Mouse (Mus musculus) hindbrain, embryonic 13.5 days (tissue): ENCODE data around the gene Egfr. TPM values are rescaled to one million over a fixed set of nuclear protein-coding genes. Genes with fewer than 3 reads are reported as not detected.

Experiments
- ATAC-seq: fragments of 200-750 bp; cut with Nextera tagmentation; 2 replicates; pipeline ENCODE4 v1.8.0; 2017; ENCODE audit warnings: moderate TSS enrichment; ENCODE audit not compliant: low FRiP score
- H3K27ac ChIP-seq: fragments of 300-500 bp; sonication (generic); 2 replicates; pipeline ENCODE4 v1.5.1; 2015; ENCODE audit warnings: inconsistent platforms, mild to moderate bottlenecking, moderate library complexity
- H3K27me3 ChIP-seq: fragments of 300-500 bp; sonication (generic); 2 replicates; pipeline ENCODE4 v1.6.1; 2015; ENCODE audit warnings: mild to moderate bottlenecking, inconsistent platforms
- H3K36me3 ChIP-seq: fragments of 300-500 bp; sonication (generic); 2 replicates; pipeline ENCODE4 v1.6.1; 2015; ENCODE audit warnings: mild to moderate bottlenecking, inconsistent platforms
- H3K4me1 ChIP-seq: fragments of 300-500 bp; sonication (generic); replicated peaks from 2 replicates; pipeline ENCODE4 v1.6.1; 2015; ENCODE audit warnings: inconsistent platforms
- H3K4me2 ChIP-seq: fragments of 300-500 bp; sonication (generic); 2 replicates; pipeline ENCODE4 v1.6.1; 2015; ENCODE audit warnings: inconsistent platforms, mild to moderate bottlenecking, moderate library complexity
- H3K4me3 ChIP-seq: fragments of 300-500 bp; sonication (generic); 2 replicates; pipeline ENCODE4 v1.5.1; 2015; ENCODE audit warnings: mild to moderate bottlenecking, inconsistent platforms
- H3K9ac ChIP-seq: fragments of 300-500 bp; sonication (generic); 2 replicates; pipeline ENCODE4 v1.6.1; 2015; ENCODE audit warnings: mild to moderate bottlenecking, inconsistent platforms
- H3K9me3 ChIP-seq: fragments of 300-500 bp; sonication (generic); 2 replicates; pipeline ENCODE4 v1.6.1; 2016; ENCODE audit warnings: inconsistent platforms
- WGBS: fragments of 180-500 bp; shearing (Covaris S2); methylation state at CpG from one replicate; pipeline ENCODE4 v1.1.7; 2015; 5-methylcytosine and 5-hydroxymethylcytosine counted together
- polyA plus RNA-seq: library from polyadenylated mRNA; unstranded; fragments of >200 nt; fragmentation: Nextera tagmentation; extraction: Ambion mirVana; gene quantifications from 2 replicates; pipeline ENCODE4 v1.2.1, GENCODE M21; 2015

Egfr gene
- polyA plus RNA-seq: 3.5 and 3.9 TPM in 2 replicates

DNA sequence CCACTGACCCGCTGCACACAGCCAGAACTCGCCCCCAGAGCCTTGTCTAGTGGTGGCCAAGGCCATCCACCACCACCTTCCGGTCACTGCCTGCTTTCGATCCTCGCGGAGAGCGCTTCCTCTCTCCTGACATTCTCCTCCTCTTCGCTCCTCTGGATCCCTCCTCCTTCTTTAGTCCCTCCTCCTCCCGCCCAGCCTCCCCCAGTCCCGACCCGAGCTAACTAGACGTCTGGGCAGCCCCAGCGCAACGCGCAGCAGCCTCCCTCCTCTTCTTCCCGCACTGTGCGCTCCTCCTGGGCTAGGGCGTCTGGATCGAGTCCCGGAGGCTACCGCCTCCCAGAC, at the start of gene Egfr:
Gene Egfr (plus strand): TSS at position 197 of the 342 bp plus-strand sequence.
- H3K4me2 ChIP-seq: peak within 1 kb of the TSS; percentile 99
- peak; percentile 88 for ATAC-seq
- no peaks in the 10 kb centered on the region for H3K9me3 ChIP-seq
- H3K36me3 ChIP-seq: no peaks in the 10 kb centered on the region
- H3K4me1 ChIP-seq: peaks cover 15% of the 10 kb centered on the region
- peak within 1 kb of the TSS; percentile 60 for H3K4me3 ChIP-seq
- WGBS: under 1% methylated on average over 21 of the region's 21 CpGs
- H3K9ac ChIP-seq: peak within 1 kb of the TSS; percentile 70
- H3K27ac ChIP-seq: no peak within 1 kb of the TSS
- H3K27me3 ChIP-seq: peaks cover 47% of the 10 kb centered on the region

- Histone ChIP-seq H3K4me2 (no peak overlapping the region), H3K36me3 (no peaks in the 10 kb centered on the region), H3K27me3 (no peaks in the 10 kb centered on the region), H3K27ac (no peak overlapping the region), H3K4me1 (no peaks in the 10 kb centered on the region), H3K9me3 (no peaks in the 10 kb centered on the region), H3K4me3 (no peak overlapping the region), H3K9ac (no peak overlapping the region)
- WGBS: 94% methylated on average over 3 of the region's 3 CpGs
- no peak for ATAC-seq
These were observed 48.8 kb upstream of the Egfr start for GRCm38 (mm10) chr11:16703221-16703620.

DNA sequence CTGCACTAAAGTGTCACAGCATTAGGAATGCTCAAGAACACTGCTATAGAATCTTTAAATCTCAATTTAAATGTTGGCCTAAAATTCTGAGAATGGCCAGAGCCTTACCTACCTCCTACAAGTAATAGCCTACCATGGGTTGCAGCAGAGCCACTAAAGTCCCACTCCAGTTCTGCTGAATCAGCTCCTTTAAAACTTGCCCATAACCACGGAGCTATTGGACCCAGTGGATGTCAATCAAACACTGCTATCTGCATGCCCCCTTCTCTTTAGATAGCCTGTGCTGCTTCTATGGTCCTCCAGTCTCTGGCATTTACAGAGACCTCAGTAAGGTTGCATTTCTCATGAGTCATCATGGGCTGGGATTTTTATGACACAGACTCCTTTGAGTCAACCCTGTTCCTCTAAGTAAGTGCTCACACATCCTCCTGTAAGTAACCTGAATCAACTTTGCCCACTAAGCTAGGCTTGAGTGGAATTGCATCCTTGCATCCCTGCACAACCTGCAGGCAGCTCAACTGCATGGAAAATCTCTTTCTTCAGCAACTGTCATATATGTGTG, 16.8 kb upstream of the Egfr start:
- H3K9me3 ChIP-seq: no peaks in the 10 kb centered on the region
- H3K4me2 ChIP-seq: no peak overlapping the region
- H3K4me3 ChIP-seq: no peak overlapping the region
- no peak overlapping the region for H3K9ac ChIP-seq
- H3K4me1 ChIP-seq: no peaks in the 10 kb centered on the region
- WGBS: 63% methylated on average over 1 of the region's 1 CpGs
- no peaks in the 10 kb centered on the region for H3K36me3 ChIP-seq
- H3K27ac ChIP-seq: no peak overlapping the region
- H3K27me3 ChIP-seq: no peaks in the 10 kb centered on the region
- no peak for ATAC-seq

- H3K36me3 ChIP-seq: no peaks in the 10 kb centered on the region
- H3K27me3 ChIP-seq: no peaks in the 10 kb centered on the region
- no peak for ATAC-seq
- no peak overlapping the region for H3K9ac ChIP-seq
- H3K4me3 ChIP-seq: no peak overlapping the region
- H3K4me2 ChIP-seq: no peak overlapping the region
- no peaks in the 10 kb centered on the region for H3K4me1 ChIP-seq
- no peaks in the 10 kb centered on the region for H3K9me3 ChIP-seq
- WGBS: 84% methylated on average over 2 of the region's 2 CpGs
- no peak overlapping the region for H3K27ac ChIP-seq
These were observed 14.7 kb upstream of the Egfr start for GRCm38 (mm10) chr11:16737323-16737722.

- Histone ChIP-seq H3K9me3 (no peaks in the 10 kb centered on the region), H3K27ac (no peak overlapping the region), H3K27me3 (no peaks in the 10 kb centered on the region), H3K4me3 (no peak overlapping the region), H3K36me3 (no peaks in the 10 kb centered on the region), H3K4me2 (no peak overlapping the region), H3K9ac (no peak overlapping the region), H3K4me1 (no peaks in the 10 kb centered on the region)
- 83% methylated on average over 2 of the region's 2 CpGs for WGBS
- ATAC-seq: no peak
These were observed 13.3 kb upstream of the Egfr start for GRCm38 (mm10) chr11:16738691-16739090.

DNA sequence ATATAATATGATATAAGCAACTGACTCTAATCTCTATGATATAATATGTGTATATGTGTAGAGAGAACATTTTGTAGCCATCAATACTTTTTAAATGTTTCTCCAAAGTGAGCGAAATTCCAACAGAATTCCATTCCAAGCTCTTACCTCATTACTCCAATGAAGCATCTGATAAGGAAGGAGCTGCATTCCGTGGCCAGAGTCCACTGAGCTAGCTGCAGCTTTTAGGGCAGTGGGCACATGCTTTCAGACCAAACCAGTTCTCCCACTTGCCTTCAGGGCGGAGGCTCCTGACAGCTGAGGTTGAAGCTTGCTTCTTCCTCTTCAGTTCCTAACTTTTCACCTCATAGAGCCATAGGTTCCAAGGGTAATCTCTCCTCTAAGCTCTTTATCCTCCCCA, 12.8 kb upstream of the Egfr start:
- no peak overlapping the region for H3K9ac ChIP-seq
- H3K4me3 ChIP-seq: no peak overlapping the region
- H3K4me1 ChIP-seq: no peaks in the 10 kb centered on the region
- ATAC-seq: no peak
- no peaks in the 10 kb centered on the region for H3K9me3 ChIP-seq
- WGBS: 91% methylated on average over 3 of the region's 3 CpGs
- H3K36me3 ChIP-seq: no peaks in the 10 kb centered on the region
- H3K27ac ChIP-seq: no peak overlapping the region
- H3K27me3 ChIP-seq: no peaks in the 10 kb centered on the region
- H3K4me2 ChIP-seq: no peak overlapping the region

DNA sequence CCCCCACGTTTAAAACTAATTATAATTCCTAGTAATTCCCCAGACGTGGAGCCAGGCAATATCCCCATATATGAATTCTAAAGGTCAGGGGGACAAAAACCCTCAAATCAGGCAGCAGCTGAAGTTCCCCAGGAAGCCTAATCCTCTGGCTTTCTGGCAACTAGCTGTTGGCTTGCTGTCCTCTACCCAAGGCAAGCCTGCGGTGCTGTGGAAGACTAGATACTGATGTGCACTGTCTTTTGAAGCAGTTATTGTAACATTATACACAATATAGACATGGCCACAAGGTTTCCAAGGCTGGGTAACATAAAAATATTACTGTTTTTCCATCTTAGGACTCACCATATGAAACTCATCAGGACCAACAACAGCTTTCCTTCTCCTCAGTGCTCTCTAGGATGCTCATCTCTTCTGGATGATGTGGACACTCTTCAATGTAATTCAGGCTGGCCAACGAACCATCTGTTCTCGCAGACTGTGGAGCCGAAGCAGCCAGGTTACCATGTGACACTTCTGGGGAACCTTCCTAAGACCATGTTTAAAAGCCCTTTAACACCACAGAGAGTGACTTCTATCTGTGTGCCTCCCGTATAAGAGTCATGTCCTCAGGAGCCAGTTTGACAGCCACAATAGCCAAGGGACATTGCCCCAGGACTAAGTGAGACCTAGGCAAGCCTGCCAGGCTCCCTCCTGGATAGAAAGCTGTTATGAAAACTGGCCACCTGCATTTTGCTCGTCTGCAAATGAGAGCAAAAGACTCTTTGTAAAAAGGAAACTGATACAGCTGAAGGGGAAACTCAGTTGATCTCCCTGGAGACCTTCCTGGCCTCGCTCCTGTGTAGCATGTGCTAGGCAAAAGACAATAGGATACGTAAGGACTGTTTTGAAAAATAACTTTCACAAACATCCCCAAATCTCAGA, 11.1 kb upstream of the Egfr start:
- no peak overlapping the region for H3K9ac ChIP-seq
- ATAC-seq: no peak
- H3K4me1 ChIP-seq: no peaks in the 10 kb centered on the region
- H3K9me3 ChIP-seq: no peaks in the 10 kb centered on the region
- no peak overlapping the region for H3K27ac ChIP-seq
- H3K36me3 ChIP-seq: no peaks in the 10 kb centered on the region
- H3K4me2 ChIP-seq: no peak overlapping the region
- WGBS: 77% methylated on average over 10 of the region's 10 CpGs
- no peaks in the 10 kb centered on the region for H3K27me3 ChIP-seq
- H3K4me3 ChIP-seq: no peak overlapping the region

GRCm38 (mm10) chr11:16742251-16742650, 9.8 kb upstream of the Egfr start:
- ATAC-seq: no peak
- H3K9ac ChIP-seq: no peak overlapping the region
- no peak overlapping the region for H3K27ac ChIP-seq
- no peak overlapping the region for H3K4me2 ChIP-seq
- 79% methylated on average over 4 of the region's 4 CpGs for WGBS
- H3K36me3 ChIP-seq: no peaks in the 10 kb centered on the region
- no peaks in the 10 kb centered on the region for H3K9me3 ChIP-seq
- H3K4me3 ChIP-seq: no peak overlapping the region
- H3K27me3 ChIP-seq: no peaks in the 10 kb centered on the region
- no peaks in the 10 kb centered on the region for H3K4me1 ChIP-seq

DNA sequence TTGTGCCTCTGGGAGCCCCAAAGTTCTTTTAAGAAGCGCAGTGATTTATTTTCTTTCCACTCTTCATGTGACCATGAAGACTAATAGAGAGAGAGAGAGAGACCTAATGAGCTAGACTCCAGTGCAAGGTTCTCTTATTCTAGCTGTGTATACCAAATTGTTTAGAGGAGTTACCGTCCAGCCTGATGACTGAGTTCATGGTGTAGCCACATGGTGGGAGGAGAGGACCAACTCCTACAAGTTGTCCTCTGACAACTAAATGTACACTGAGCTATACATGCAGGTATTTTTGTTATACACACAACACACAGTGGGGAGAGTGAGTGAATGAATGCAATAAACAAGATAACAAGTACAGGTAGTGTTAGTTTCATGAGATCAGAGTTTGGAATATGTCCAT, 9.2 kb upstream of the Egfr start:
- H3K36me3 ChIP-seq: no peaks in the 10 kb centered on the region
- no peaks in the 10 kb centered on the region for H3K4me1 ChIP-seq
- H3K9me3 ChIP-seq: no peaks in the 10 kb centered on the region
- no peak for ATAC-seq
- H3K9ac ChIP-seq: no peak overlapping the region
- no peak overlapping the region for H3K4me3 ChIP-seq
- no peaks in the 10 kb centered on the region for H3K27me3 ChIP-seq
- no peak overlapping the region for H3K27ac ChIP-seq
- no peak overlapping the region for H3K4me2 ChIP-seq
- WGBS: 95% methylated on average over 2 of the region's 2 CpGs

DNA sequence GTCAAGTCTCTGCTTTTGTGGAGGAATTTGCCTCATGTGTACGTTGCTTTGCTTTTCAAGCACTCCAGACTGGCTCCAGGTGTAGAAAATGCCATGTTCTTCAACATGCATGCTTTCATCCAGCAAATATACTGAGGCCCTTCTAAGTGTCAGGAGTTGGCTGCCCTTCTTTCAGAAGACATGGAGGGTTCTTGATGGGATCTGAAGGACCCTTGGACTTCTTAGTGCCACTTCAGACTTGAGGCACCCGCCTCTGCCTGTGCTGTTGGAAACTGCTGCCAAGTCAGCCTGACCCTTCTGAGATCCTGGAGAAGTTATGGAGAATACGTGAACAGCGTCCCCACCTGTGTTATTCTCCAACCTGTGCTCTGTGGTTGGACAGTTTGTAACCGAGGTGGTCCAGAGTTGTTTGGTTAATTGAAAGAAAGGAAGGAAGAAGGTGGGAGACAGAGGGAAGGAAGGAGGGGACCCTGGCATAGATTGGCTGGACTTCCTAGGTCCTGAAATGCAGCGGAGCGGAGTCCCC, 483 bp upstream of the Egfr start:
- peak overlapping the region; percentile 60 for H3K4me3 ChIP-seq
- peaks cover 47% of the 10 kb centered on the region for H3K27me3 ChIP-seq
- no peaks in the 10 kb centered on the region for H3K36me3 ChIP-seq
- H3K4me2 ChIP-seq: peak overlapping the region; percentile 99
- no peak overlapping the region for H3K27ac ChIP-seq
- no peak; the same call in 1 of the 2 replicates for ATAC-seq
- no peaks in the 10 kb centered on the region for H3K9me3 ChIP-seq
- peaks cover 15% of the 10 kb centered on the region for H3K4me1 ChIP-seq
- peak overlapping the region; percentile 70 for H3K9ac ChIP-seq
- 47% methylated on average over 7 of the region's 7 CpGs for WGBS

DNA sequence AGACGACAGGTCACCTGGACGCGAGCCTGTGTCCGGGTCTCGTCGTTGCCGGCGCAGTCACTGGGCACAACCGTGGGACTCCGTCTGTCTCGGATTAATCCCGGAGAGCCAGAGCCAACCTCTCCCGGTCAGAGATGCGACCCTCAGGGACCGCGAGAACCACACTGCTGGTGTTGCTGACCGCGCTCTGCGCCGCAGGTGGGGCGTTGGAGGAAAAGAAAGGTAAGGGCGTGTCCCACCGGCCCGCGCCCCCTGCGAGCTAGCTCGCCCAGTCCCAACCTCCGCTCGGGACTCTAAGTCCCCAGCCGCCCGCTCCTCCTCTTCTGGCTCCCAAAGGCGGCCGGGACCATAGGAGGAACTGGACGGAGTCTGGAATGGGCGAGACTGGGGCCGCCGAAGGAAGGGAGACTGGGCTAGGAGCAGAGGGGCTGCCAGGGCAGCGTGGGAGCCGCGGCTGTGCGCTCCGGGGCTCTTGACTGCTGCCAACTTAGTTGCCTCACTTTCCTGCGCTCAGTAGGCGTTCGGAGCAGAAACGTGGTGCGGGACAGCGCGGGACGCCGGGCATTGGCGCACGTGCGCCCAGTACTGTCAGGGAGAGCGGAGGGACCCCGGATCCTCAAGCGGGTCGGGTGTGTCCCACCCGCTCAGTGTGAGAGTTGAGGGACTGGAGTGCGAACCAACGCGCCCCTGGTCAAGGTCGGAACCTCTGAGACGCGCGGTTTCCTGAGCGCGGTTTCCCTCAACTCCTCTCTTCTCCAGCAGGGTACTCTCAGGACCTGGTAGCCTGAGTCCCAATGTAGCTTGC, 548 bp downstream of the Egfr start:
- peak overlapping the region; percentile 99 for H3K4me2 ChIP-seq
- peaks cover 15% of the 10 kb centered on the region for H3K4me1 ChIP-seq
- ATAC-seq: peak; percentile 79
- peak overlapping the region; percentile 60 for H3K4me3 ChIP-seq
- no peaks in the 10 kb centered on the region for H3K36me3 ChIP-seq
- under 1% methylated on average over 68 of the region's 68 CpGs for WGBS
- peaks cover 47% of the 10 kb centered on the region for H3K27me3 ChIP-seq
- H3K9me3 ChIP-seq: no peaks in the 10 kb centered on the region
- H3K9ac ChIP-seq: peak overlapping the region; percentile 70
- no peak overlapping the region for H3K27ac ChIP-seq
